Mouse (Mus musculus) adrenal gland, postnatal 14 days (tissue): ENCODE data around the gene Olfr67. TPM values are rescaled to one million over a fixed set of nuclear protein-coding genes. Genes with fewer than 3 reads are reported as not detected.
"Not testable (repeated sequence)": the region's sequence is repeated elsewhere in the genome, so short reads cannot be mapped to it uniquely, and the experiment has no call there.

Experiments used
- DNase-seq: peaks from one replicate; pipeline ENCODE4 v3.0.0; 2021; ENCODE audit warnings: mixed read lengths
- total RNA-seq: library from RNA; stranded (reverse); gene quantifications from 2 replicates; pipeline ENCODE4 v1.2.3, GENCODE M21; 2021

Olfr67 gene
- total RNA-seq, 1 experiment from 2014 or later = not detected

DNA sequence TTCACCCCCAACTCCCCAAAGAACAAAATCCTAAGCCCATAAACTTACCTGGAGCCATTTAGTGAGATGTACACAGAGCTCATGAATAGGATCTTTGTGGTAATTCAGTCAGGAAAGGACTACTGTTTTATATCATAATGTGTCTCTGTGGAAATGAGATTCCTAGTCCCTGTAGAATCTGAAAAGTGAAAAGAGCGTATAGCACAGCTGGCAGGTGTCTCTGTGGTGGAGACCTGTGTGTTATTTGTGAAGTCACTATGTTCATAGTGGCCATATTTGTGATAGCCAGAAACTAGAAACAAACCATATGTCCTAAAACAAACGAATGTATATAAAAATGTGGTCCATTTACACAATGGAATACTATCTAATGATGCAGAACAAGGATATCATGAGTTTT is 20.1 kb downstream of the Olfr67 start, which contains the start of gene Olfr69:
Gene Olfr69 (minus strand): TSS at position 101 of the 400 bp plus-strand sequence.
- no peak for DNase-seq

DNA sequence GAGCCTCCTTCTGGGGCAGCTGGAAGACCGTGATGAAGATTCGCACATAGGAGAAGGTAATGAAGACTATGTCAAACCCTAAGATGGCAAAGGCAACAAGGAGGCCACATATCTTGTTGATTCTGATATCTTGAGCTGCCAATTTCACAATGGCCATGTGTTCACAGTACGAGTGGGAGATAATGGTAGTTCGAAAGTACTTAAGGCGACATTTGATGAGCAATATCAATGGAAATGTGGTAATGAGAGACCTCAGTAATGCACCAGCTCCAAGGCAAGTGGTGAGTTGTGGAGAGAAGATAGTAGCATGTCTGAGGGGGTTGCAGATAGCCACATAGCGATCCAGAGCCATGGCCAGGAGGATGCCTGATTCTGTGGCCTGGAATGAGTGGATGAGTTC is 23.9 kb downstream of the Olfr67 start:
- DNase-seq = not testable (repeated sequence)

DNA sequence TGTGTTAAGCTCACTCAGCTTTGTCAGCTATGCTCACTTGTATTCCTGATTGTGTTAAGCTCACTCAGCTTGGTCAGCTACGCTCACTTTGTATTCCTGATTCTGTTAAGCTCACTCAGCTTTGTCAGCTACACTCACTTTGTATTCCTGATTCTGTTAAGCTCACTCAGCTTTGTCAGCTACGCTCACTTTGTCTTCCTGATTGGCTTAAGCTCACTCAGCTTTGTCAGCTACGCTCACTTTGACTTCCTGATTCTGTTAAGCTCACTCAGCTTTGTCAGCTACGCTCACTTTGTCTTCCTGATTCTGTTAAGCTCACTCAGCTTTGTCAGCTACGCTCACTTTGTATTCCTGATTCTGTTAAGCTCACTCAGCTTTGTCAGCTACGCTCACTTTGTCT is 29.4 kb downstream of the Olfr67 start:
- not testable (repeated sequence) for DNase-seq

DNA sequence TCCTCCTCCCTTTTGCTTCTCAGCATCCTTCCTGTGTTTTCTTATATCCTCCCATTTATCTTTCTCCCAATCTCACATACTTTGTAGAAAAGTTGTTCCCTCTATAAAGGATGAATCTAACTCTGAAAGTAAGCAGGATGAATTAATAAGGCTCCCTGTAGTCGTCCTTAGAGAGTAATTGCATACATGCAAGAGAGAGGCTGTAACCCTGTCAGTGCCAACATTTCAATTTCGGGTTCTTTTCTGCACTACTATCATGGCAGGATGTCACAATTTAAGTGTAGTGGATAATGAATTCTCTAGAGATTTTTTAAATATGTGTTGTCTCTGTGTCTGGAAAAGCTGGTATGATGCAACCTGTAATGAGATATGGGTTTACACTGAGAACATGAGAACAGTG is 34.4 kb downstream of the Olfr67 start, which contains the start of gene Olfr630:
Gene Olfr630 (minus strand): TSS at position 101 of the 400 bp plus-strand sequence.
- no peak for DNase-seq

DNA sequence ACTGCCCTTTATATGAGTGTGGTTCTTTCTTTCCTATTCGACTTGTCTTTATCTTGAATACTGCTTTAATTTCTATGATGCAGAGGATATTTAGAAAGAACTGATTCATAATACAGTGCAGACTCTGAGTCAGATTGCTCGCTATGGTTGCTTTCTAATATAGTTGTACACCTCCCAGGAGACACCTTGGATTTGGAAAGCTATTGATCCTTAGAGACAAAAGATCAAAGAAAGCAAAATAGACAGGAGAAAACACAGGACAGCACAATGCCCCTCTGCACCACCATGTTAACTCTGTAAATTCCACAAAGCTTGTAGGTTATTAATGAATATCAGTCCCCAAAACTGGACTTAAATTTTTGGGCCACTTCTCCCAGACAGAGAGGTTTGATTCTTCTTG is 46.8 kb downstream of the Olfr67 start, which contains the start of gene Olfr629:
Gene Olfr629 (minus strand): TSS at position 101 of the 400 bp plus-strand sequence.
- no peak for DNase-seq

Other genes starting within 250 kb of the Olfr67 start
- gene Olfr612, start 249.1 kb downstream of the Olfr67 start, total RNA-seq = not detected in 2 replicates
- gene Olfr613, start 243.7 kb downstream of the Olfr67 start, total RNA-seq = not detected in 2 replicates
- not detected in 2 replicates for gene Olfr615, start 235.7 kb downstream of the Olfr67 start, total RNA-seq
- gene Olfr616, start 222.7 kb downstream of the Olfr67 start, total RNA-seq = not detected in 2 replicates
- not detected in 2 replicates for gene Olfr617, start 218.8 kb downstream of the Olfr67 start, total RNA-seq
- not detected in 2 replicates for gene Olfr618, start 201.7 kb downstream of the Olfr67 start, total RNA-seq
- gene Olfr619, start 191.2 kb downstream of the Olfr67 start, total RNA-seq = not detected in 2 replicates
- gene Olfr620, start 179.3 kb downstream of the Olfr67 start, total RNA-seq = not detected in 2 replicates
- not detected in 2 replicates for gene Olfr622, start 149.1 kb downstream of the Olfr67 start, total RNA-seq
- gene Olfr623, start 128.1 kb downstream of the Olfr67 start, total RNA-seq = not detected in 2 replicates
- 0.04 TPM in 1 of 2 replicates, not detected in the other for gene Olfr624, start 120.6 kb downstream of the Olfr67 start, total RNA-seq
- not detected in 2 replicates for gene Olfr625-ps1, start 109.1 kb downstream of the Olfr67 start, total RNA-seq
- gene Olfr243, start 77.2 kb downstream of the Olfr67 start, total RNA-seq = not detected in 2 replicates
- not detected in 2 replicates for gene Olfr628, start 61.4 kb downstream of the Olfr67 start, total RNA-seq
- gene Olfr629, start 46.9 kb downstream of the Olfr67 start, total RNA-seq = not detected in 2 replicates
- gene Olfr630, start 34.5 kb downstream of the Olfr67 start, total RNA-seq = not detected in 2 replicates
- not detected in 2 replicates for gene Olfr69, start 20.2 kb downstream of the Olfr67 start, total RNA-seq
- gene Olfr68, start 12.1 kb downstream of the Olfr67 start, total RNA-seq = not detected in 2 replicates
- gene Hbb-bt, start 22.2 kb upstream of the Olfr67 start, total RNA-seq = 1,182 and 1,430 TPM in 2 replicates
- 8,688 and 11,965 TPM in 2 replicates for gene Hbb-bs, start 36.3 kb upstream of the Olfr67 start, total RNA-seq
- not detected in 2 replicates for gene Hbb-bh2, start 48.7 kb upstream of the Olfr67 start, total RNA-seq
- gene Hbb-bh1, start 51.3 kb upstream of the Olfr67 start, total RNA-seq = not detected in 2 replicates
- not detected in 2 replicates for gene Hbb-y, start 61.4 kb upstream of the Olfr67 start, total RNA-seq
- not detected in 2 replicates for gene Olfr66, start 94.4 kb upstream of the Olfr67 start, total RNA-seq
- gene Olfr64, start 102.7 kb upstream of the Olfr67 start, total RNA-seq = not detected in 2 replicates
- not detected in 2 replicates for gene Olfr65, start 111.7 kb upstream of the Olfr67 start, total RNA-seq
- not detected in 2 replicates for gene Olfr631, start 137.0 kb upstream of the Olfr67 start, total RNA-seq
- not detected in 2 replicates for gene Olfr632, start 142.5 kb upstream of the Olfr67 start, total RNA-seq
- not detected in 2 replicates for gene Olfr633, start 152.6 kb upstream of the Olfr67 start, total RNA-seq
- not detected in 2 replicates for gene Olfr635, start 179.3 kb upstream of the Olfr67 start, total RNA-seq
- not detected in 2 replicates for gene Olfr638, start 206.9 kb upstream of the Olfr67 start, total RNA-seq
- not detected in 2 replicates for gene Olfr639, start 225.5 kb upstream of the Olfr67 start, total RNA-seq
- not detected in 2 replicates for gene Olfr640, start 233.8 kb upstream of the Olfr67 start, total RNA-seq
- gene Olfr641, start 243.6 kb upstream of the Olfr67 start, total RNA-seq = not detected in 2 replicates